Mouse (Mus musculus): ENCODE results near the gene Hmces.

DNA sequence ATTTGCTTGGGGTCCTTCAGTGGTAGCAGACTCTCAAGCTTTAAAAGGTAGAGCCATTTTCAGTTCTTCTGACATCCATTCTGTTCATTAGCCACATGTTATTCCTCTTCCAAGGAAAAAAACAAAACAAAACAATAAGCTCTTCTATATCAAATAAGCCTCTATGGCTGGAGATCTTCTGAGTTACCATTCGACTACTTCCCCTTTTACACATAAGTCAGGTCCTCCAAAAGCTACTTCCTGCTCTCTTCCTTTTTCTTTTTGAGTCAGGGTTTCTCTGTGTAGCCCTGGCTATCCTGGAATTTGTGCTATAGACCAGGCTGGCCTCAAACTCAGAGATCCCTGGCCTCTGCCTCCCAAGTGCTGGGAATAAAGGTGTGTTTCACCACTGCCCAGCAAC lies 9.9 kb downstream of the Hmces start:
- TF ChIP-seq POLR2A (IDR thresholded peaks at IDR 0.05; ENCODE audit: extremely low read depth, insufficient read depth, low read length) (no peak), CTCF (IDR thresholded peaks at IDR 0.05; ENCODE audit: extremely low read depth, insufficient read depth, low read length) (no peak)
